Mouse (Mus musculus) ES-Bruce4 (cell line): ENCODE data around the gene Arid5b. TPM values are rescaled to one million over a fixed set of nuclear protein-coding genes. Genes with fewer than 3 reads are reported as not detected.

Source experiments
- H3K27ac ChIP-seq: 2 replicates; pipeline ENCODE4 v1.5.1; 2012; ENCODE audit warnings: low read length, inconsistent platforms; ENCODE audit not compliant: insufficient read depth
- H3K27me3 ChIP-seq: 2 replicates; pipeline ENCODE4 v1.6.1; 2012; ENCODE audit warnings: mild to moderate bottlenecking, low read length, inconsistent platforms; ENCODE audit not compliant: control insufficient read depth, poor library complexity, insufficient read depth, severe bottlenecking
- H3K36me3 ChIP-seq: 2 replicates; pipeline ENCODE4 v1.6.1; 2012; ENCODE audit warnings: inconsistent platforms, mild to moderate bottlenecking, low read length, moderate library complexity; ENCODE audit not compliant: control insufficient read depth, poor library complexity, insufficient read depth, severe bottlenecking
- H3K4me1 ChIP-seq: one replicate; pipeline ENCODE4 v1.8.1; 2011; ENCODE audit warnings: low read length; ENCODE audit not compliant: control insufficient read depth, insufficient read depth
- H3K4me3 ChIP-seq: 2 replicates; pipeline ENCODE4 v1.5.1; 2011; ENCODE audit warnings: low read depth, mild to moderate bottlenecking, low read length
- H3K9ac ChIP-seq: 2 replicates; pipeline ENCODE4 v1.6.1; 2012; ENCODE audit warnings: low read depth, mild to moderate bottlenecking, inconsistent platforms; ENCODE audit not compliant: poor library complexity, severe bottlenecking
- H3K9me3 ChIP-seq: replicated peaks from 2 replicates; pipeline ENCODE4 v1.6.1; 2012; ENCODE audit warnings: mild to moderate bottlenecking, low read length, inconsistent platforms; ENCODE audit not compliant: control insufficient read depth, poor library complexity, insufficient read depth, severe bottlenecking
- CTCF ChIP-seq: IDR thresholded peaks from one replicate; pipeline ENCODE4 v1.8.1; 2011; ENCODE audit warnings: low read depth, low read length
- EP300 ChIP-seq: IDR thresholded peaks from 2 replicates; pipeline ENCODE4 v1.6.1; 2011; ENCODE audit warnings: low read depth, low read length; ENCODE audit not compliant: insufficient read depth
- POLR2A ChIP-seq: IDR thresholded peaks from one replicate; pipeline ENCODE4 v1.8.1; 2011; ENCODE audit warnings: low read length; ENCODE audit not compliant: insufficient read depth
- polyA plus RNA-seq: library from polyadenylated mRNA; stranded (reverse); fragments of >200 nt; gene quantifications from 2 replicates; pipeline ENCODE4 v1.2.4, GENCODE M21; 2011; ENCODE audit warnings: low read depth; ENCODE audit not compliant: missing spikeins, insufficient read depth, insufficient read length

Gene Arid5b
- polyA plus RNA-seq, 1 experiment = 48.3 TPM

DNA sequence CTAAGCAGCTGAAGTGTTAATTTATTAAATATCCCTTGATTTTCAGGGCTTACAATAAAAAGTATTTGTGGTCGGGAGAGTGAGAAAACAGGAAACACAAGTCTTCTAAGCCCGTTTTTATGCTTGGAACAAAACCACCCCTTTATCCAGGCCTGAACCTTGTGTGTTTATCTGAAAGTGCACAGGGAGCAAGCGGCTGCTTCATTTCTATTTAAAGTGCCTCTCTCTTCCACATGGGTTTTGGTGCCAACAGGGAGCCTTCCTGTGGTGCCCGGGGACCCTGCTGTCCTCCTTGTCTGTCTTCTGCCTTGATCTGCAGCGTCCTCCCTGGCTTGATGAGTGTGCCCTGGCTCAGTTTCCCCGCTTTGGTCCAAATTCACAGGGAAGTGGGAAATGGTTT, 40.9 kb upstream of the Arid5b start:
- Histone ChIP-seq H3K27ac (no peak overlapping the region), H3K27me3 (no peaks in the 10 kb centered on the region), H3K4me1 (no peaks in the 10 kb centered on the region), H3K9me3 (no peaks in the 10 kb centered on the region), H3K9ac (no peak overlapping the region), H3K36me3 (no peaks in the 10 kb centered on the region), H3K4me3 (no peak overlapping the region)
- no peak for TF ChIP-seq EP300

DNA sequence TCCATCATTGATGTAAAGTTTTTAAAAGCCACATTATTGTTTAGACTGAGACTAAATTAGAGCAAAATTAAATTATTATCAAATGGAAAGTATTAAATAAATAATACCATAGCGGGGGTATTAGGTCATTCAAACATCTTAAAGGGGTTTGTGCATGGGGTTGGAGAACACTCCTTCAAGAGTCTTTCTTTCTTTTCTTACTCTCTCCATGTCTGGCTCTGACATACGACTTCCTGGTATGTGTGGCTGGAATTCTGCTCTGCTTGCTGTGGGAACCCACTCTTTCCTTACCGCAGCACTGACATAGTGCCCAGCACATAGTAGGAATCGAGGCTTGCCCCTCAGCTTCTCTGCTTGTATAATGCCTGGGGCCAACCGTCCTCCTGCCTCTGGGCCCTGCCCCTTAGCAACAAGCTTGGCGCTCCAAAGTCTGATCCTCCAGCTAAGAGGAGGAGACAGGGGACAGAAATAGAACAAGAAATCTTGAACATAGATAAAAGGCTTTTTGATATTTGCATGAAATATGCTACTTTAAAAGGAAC, 40.0 kb upstream of the Arid5b start:
- no peak overlapping the region for H3K4me3 ChIP-seq
- H3K9ac ChIP-seq = no peak overlapping the region
- H3K36me3 ChIP-seq = no peaks in the 10 kb centered on the region
- H3K4me1 ChIP-seq = no peaks in the 10 kb centered on the region
- H3K27me3 ChIP-seq = no peaks in the 10 kb centered on the region
- TF ChIP-seq CTCF (no peak), EP300 (no peak), POLR2A (no peak)
- H3K9me3 ChIP-seq = no peaks in the 10 kb centered on the region
- no peak overlapping the region for H3K27ac ChIP-seq

DNA sequence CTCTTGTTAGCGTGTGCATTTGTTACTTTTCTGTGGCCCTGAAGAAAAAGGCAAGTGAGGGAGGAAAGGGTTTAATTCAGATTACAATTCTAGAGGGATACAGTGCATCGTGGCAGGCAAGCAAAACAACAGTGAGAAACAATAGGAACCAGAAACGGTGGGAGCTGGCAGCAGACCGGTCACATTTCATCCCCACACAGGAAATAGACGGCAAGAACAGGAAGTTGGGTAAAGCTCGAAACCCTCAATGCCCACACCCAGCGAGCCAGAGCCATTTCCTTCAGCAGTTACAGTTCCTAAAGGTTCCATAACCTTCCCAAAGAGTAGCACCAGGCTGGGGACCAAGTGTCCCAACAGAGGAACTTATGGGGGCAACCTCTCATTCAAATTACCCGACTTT, 34.2 kb upstream of the Arid5b start:
- H3K27me3 ChIP-seq = no peaks in the 10 kb centered on the region
- no peak overlapping the region for H3K4me3 ChIP-seq
- no peak overlapping the region for H3K9ac ChIP-seq
- no peaks in the 10 kb centered on the region; the same call in 1 of the 2 replicates for H3K9me3 ChIP-seq
- no peak for TF ChIP-seq POLR2A
- no peak for TF ChIP-seq EP300
- TF ChIP-seq CTCF = no peak
- H3K4me1 ChIP-seq = no peaks in the 10 kb centered on the region
- H3K36me3 ChIP-seq = no peaks in the 10 kb centered on the region
- no peak overlapping the region for H3K27ac ChIP-seq

DNA sequence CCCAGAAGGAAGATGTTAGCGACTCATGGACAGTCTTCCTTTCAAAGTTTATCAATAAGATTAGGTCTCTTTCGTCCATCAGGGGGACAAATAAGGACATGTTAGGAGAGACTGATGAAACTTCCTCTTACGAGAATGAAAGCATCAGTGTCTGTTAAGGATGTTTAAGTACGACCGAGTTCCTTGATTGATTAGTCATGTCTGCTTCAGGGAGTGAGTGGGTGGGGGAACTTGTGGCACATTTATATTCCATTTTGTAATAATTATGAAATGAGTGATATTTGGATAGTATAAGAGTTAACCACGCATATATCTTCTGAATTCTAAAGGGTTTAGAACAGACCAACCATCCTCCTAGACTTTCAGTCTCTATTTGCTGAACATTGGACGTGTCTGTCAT, 22.5 kb upstream of the Arid5b start:
- Histone ChIP-seq H3K36me3 (no peaks in the 10 kb centered on the region), H3K27ac (no peak overlapping the region), H3K4me3 (no peak overlapping the region), H3K9me3 (no peaks in the 10 kb centered on the region), H3K4me1 (no peaks in the 10 kb centered on the region), H3K9ac (no peak overlapping the region), H3K27me3 (no peaks in the 10 kb centered on the region)
- TF ChIP-seq CTCF (no peak), POLR2A (no peak), EP300 (no peak)

DNA sequence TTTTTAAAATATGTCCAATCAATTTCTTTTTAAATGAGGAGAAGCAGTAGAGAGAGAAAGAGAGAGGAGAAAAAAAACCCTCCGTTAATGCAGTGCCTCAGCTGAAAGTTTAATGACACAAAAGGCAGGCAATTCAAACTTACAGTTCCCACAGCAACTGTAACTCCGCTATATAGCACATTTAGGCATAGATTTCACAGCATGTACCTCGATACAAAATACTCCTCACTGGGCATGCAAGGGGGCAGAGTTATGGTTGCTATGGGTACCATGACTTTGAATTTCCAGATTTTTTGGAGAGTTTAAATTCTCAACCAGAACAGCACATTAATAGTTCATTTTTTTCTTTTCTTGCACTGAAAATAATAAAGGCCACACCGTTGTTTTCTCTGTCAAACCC, 10.9 kb upstream of the Arid5b start:
- Histone ChIP-seq H3K9me3 (peaks cover 5% of the 10 kb centered on the region; the same call in 1 of the 2 replicates), H3K27me3 (no peaks in the 10 kb centered on the region)
- TF ChIP-seq POLR2A (no peak), EP300 (no peak), CTCF (no peak)

DNA sequence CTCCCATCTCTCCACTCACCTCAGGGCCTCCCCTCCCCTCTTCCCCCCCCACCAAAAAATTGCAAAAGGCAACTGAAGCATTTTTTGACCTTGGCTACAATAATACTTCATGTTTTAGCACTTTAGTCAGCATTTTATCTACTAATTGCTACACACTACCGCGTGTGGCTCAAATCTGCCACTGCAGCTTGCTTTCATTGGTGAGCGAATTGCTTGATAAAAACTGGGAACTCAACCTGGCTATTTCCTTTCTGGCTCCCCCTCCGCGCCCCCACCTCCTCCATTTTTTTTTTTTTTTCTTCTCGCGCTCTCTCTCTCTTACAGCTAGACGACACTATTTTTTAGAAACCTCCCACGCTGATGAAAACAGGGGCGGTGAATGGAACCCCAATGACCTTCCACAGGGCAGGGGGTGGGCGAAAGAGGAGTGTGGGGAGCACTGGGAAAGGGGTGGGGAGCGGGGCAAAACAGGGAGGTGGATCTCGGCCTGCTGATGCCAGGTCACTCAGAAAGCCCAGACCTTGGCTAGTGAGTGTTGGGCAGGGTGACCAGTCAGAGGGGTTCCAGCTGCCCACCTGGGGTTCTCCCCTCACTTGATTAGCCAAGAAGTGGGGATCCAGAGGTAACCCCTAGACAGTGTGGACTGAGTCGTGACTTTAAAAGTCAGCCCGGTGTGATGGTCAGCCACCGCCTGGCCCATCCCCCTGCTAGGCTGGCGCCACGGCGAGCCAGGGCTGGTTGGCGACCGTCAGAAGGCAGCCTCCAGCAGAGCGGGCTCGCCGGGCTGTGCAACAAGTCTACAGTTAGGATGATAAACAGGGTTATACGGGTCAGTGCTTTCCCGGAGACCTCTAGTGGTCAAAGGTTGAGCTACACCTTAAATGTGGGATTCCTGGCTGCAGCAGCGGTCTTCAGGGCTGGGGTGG, 4.2 kb upstream of the Arid5b start:
- no peaks in the 10 kb centered on the region for H3K36me3 ChIP-seq
- H3K27ac ChIP-seq = no peak overlapping the region
- H3K27me3 ChIP-seq = no peaks in the 10 kb centered on the region
- peak overlapping the region; percentile 46 for H3K9ac ChIP-seq
- H3K9me3 ChIP-seq = no peaks in the 10 kb centered on the region
- TF ChIP-seq EP300 (no peak), CTCF (peak; percentile 65)
- peak overlapping the region; percentile 59 for H3K4me3 ChIP-seq
- no peaks in the 10 kb centered on the region for H3K4me1 ChIP-seq

More for the DNA sequence above, 10.9 kb upstream of the Arid5b start:
- H3K9ac ChIP-seq = no peak overlapping the region
- H3K27ac ChIP-seq = no peak overlapping the region
- no peak overlapping the region for H3K4me3 ChIP-seq
- H3K36me3 ChIP-seq = no peaks in the 10 kb centered on the region
- no peaks in the 10 kb centered on the region for H3K4me1 ChIP-seq
